Mouse (Mus musculus): ENCODE data around the gene Tmem177.

The Tmem177 gene

GRCm38 (mm10) chr1:119889347-119889746 lies 23.7 kb downstream of the Tmem177 start:
- DNase-seq (ENCODE audit: low spot score) = no peak

- DNase-seq (ENCODE audit: low spot score) = no peak
Measured at GRCm38 (mm10) chr1:119886320-119886719, 26.7 kb downstream of the Tmem177 start.

GRCm38 (mm10) chr1:119884272-119884671 lies 28.7 kb downstream of the Tmem177 start:
- DNase-seq (ENCODE audit: low spot score) = no peak

GRCm38 (mm10) chr1:119878909-119879308 lies 34.1 kb downstream of the Tmem177 start:
- no peak for DNase-seq (ENCODE audit: low spot score)

GRCm38 (mm10) chr1:119877469-119877868 lies 35.5 kb downstream of the Tmem177 start:
- no peak for DNase-seq (ENCODE audit: low spot score)

GRCm38 (mm10) chr1:119868395-119869161 lies 44.4 kb downstream of the Tmem177 start:
- DNase-seq (ENCODE audit: low spot score) = no peak

- DNase-seq (ENCODE audit: low spot score) = no peak
Measured at GRCm38 (mm10) chr1:119867300-119867699, 45.7 kb downstream of the Tmem177 start.

GRCm38 (mm10) chr1:119865311-119865710 lies 47.7 kb downstream of the Tmem177 start:
- no peak for DNase-seq (ENCODE audit: low spot score)

GRCm38 (mm10) chr1:119863507-119864296 lies 49.3 kb downstream of the Tmem177 start:
- no peak for DNase-seq (ENCODE audit: low spot score)

- no peak for DNase-seq (ENCODE audit: low spot score)
Measured at GRCm38 (mm10) chr1:119859566-119859965, 53.4 kb downstream of the Tmem177 start.
